Mouse (Mus musculus) heart, embryonic 16.5 days (tissue): ENCODE results near the gene Tnrc18. TPM values are rescaled to one million over a fixed set of nuclear protein-coding genes. Genes with fewer than 3 reads are reported as not detected.

Experiments
- ATAC-seq: fragments of 200-750 bp; cut with Nextera tagmentation; replicated peaks from 2 replicates; pipeline ENCODE4 v1.8.0; 2017; ENCODE audit warnings: moderate number of reproducible peaks; ENCODE audit not compliant: insufficient read depth, low FRiP score; ENCODE audit errors: extremely low read depth
- H3K27ac ChIP-seq: fragments of 300-500 bp; sonication (generic); 2 replicates; pipeline ENCODE4 v1.5.1; 2014; ENCODE audit warnings: mild to moderate bottlenecking, low read length, control low read depth, moderate library complexity
- H3K27me3 ChIP-seq: fragments of 300-500 bp; sonication (generic); 2 replicates; pipeline ENCODE4 v1.6.1; 2014; ENCODE audit warnings: low read length, mixed read lengths; ENCODE audit not compliant: control insufficient read depth, insufficient read depth
- H3K36me3 ChIP-seq: fragments of 300-500 bp; sonication (generic); 2 replicates; pipeline ENCODE4 v1.6.1; 2014; ENCODE audit not compliant: control insufficient read depth, insufficient read depth
- H3K4me1 ChIP-seq: fragments of 300-500 bp; sonication (generic); 2 replicates; pipeline ENCODE4 v1.6.1; 2014; ENCODE audit warnings: low read length, mixed read lengths; ENCODE audit not compliant: control insufficient read depth, insufficient read depth
- H3K4me2 ChIP-seq: fragments of 300-500 bp; sonication (generic); 2 replicates; pipeline ENCODE4 v1.6.1; 2014; ENCODE audit warnings: low read depth, mild to moderate bottlenecking, control low read depth, low read length
- H3K4me3 ChIP-seq: fragments of 300-500 bp; sonication (generic); 2 replicates; pipeline ENCODE4 v1.5.1; 2014; ENCODE audit warnings: mild to moderate bottlenecking, control low read depth, low read length
- H3K9ac ChIP-seq: fragments of 300-500 bp; sonication (generic); 2 replicates; pipeline ENCODE4 v1.6.1; 2014; ENCODE audit warnings: low read length, control low read depth
- H3K9me3 ChIP-seq: fragments of 300-500 bp; sonication (generic); replicated peaks from 2 replicates; pipeline ENCODE4 v1.6.1; 2016; ENCODE audit warnings: low read length; ENCODE audit not compliant: control insufficient read depth
- WGBS: fragments of 180-500 bp; shearing (Covaris S2); extraction: QIAGEN DNeasy Blood & Tissue Kit; methylation state at CpG from one replicate; pipeline ENCODE4 v1.1.7; 2014; 5-methylcytosine and 5-hydroxymethylcytosine counted together
- polyA plus RNA-seq: library from polyadenylated mRNA; unstranded; fragments of >200 nt; fragmentation: Nextera tagmentation; extraction: Ambion mirVana; gene quantifications from 2 replicates; pipeline ENCODE4 v1.2.1, GENCODE M21; 2015

Gene Tnrc18
- polyA plus RNA-seq, 1 experiment from 2014 or later, result 17.6 TPM

- Histone ChIP-seq H3K4me2 (no peak overlapping the region), H3K27ac (no peak overlapping the region), H3K4me3 (no peak overlapping the region), H3K9me3 (no peaks in the 10 kb centered on the region), H3K27me3 (peaks cover 5% of the 10 kb centered on the region; the same call in 1 of the 2 replicates), H3K4me1 (no peaks in the 10 kb centered on the region), H3K9ac (no peak overlapping the region), H3K36me3 (no peaks in the 10 kb centered on the region)
- no peak for ATAC-seq
- 71% methylated on average over 3 of the region's 3 CpGs for WGBS
Measured at GRCm38 (mm10) chr5:142690343-142690742, 127.1 kb downstream of the Tnrc18 start.

GRCm38 (mm10) chr5:142688866-142689265 is 128.6 kb downstream of the Tnrc18 start:
- Histone ChIP-seq H3K9ac (no peak overlapping the region), H3K27me3 (no peaks in the 10 kb centered on the region), H3K4me2 (no peak overlapping the region), H3K4me3 (no peak overlapping the region), H3K4me1 (no peaks in the 10 kb centered on the region), H3K27ac (no peak overlapping the region), H3K9me3 (no peaks in the 10 kb centered on the region), H3K36me3 (no peaks in the 10 kb centered on the region)
- 40% methylated on average over 6 of the region's 6 CpGs for WGBS
- no peak for ATAC-seq

GRCm38 (mm10) chr5:142682529-142682928 is 134.9 kb downstream of the Tnrc18 start:
- no peak overlapping the region for H3K9ac ChIP-seq
- no peak overlapping the region for H3K27ac ChIP-seq
- no peak for ATAC-seq
- no peak overlapping the region for H3K4me2 ChIP-seq
- no peaks in the 10 kb centered on the region; the same call in 1 of the 2 replicates for H3K9me3 ChIP-seq
- no peaks in the 10 kb centered on the region for H3K27me3 ChIP-seq
- 88% methylated on average over 5 of the region's 5 CpGs for WGBS
- no peaks in the 10 kb centered on the region for H3K4me1 ChIP-seq
- H3K36me3 ChIP-seq, result no peaks in the 10 kb centered on the region
- H3K4me3 ChIP-seq, result no peak overlapping the region

DNA sequence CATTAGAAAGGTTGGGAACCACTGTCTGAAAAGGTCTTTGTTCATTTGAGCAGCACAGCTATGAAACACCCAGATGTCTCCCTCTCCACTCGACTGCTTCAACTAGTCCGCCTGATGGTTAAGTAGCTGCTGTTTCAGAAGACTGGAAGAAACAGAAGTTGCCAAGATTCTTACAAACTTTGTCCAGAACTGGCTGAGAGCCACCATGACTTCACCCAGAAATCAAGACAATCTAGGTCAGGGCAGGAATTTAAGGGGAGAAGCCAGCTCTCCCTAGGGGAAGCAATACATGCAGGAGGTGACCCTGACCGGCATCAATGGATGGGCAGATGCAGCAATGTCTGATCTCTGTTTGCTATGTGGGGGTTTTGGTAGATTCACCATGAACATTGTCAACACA is 135.6 kb downstream of the Tnrc18 start:
- no peaks in the 10 kb centered on the region for H3K27me3 ChIP-seq
- 68% methylated on average over 3 of the region's 3 CpGs for WGBS
- no peak overlapping the region for H3K4me2 ChIP-seq
- no peak overlapping the region for H3K27ac ChIP-seq
- H3K4me3 ChIP-seq, result no peak overlapping the region
- no peaks in the 10 kb centered on the region; the same call in 1 of the 2 replicates for H3K9me3 ChIP-seq
- ATAC-seq, result no peak
- H3K36me3 ChIP-seq, result no peaks in the 10 kb centered on the region
- no peaks in the 10 kb centered on the region for H3K4me1 ChIP-seq
- H3K9ac ChIP-seq, result no peak overlapping the region

DNA sequence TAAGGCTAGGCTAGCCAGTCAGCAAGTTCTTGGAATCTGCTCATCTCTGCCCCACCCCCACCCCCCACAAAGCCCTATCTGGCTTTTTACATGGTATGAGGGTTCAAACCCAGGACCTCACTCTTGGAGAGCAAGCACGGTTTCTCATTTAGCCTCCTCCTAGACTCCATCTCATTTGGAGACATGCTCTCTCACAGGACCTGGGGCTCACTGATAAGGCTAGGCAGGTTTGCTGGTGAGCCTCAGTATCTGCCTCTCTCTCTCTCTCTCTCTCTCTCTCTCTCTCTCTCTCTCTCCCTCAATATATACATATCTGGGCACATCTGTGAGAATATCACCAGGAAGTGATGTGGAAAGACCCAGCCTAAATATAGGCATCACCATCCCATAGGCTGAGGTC is 138.4 kb downstream of the Tnrc18 start:
- Histone ChIP-seq H3K4me1 (no peaks in the 10 kb centered on the region), H3K4me3 (no peak overlapping the region), H3K9me3 (no peaks in the 10 kb centered on the region; the same call in 1 of the 2 replicates), H3K27ac (no peak overlapping the region), H3K9ac (no peak overlapping the region), H3K27me3 (no peaks in the 10 kb centered on the region), H3K4me2 (no peak overlapping the region), H3K36me3 (no peaks in the 10 kb centered on the region)
- 74% methylated on average over 1 of the region's 1 CpGs for WGBS
- ATAC-seq, result no peak

DNA sequence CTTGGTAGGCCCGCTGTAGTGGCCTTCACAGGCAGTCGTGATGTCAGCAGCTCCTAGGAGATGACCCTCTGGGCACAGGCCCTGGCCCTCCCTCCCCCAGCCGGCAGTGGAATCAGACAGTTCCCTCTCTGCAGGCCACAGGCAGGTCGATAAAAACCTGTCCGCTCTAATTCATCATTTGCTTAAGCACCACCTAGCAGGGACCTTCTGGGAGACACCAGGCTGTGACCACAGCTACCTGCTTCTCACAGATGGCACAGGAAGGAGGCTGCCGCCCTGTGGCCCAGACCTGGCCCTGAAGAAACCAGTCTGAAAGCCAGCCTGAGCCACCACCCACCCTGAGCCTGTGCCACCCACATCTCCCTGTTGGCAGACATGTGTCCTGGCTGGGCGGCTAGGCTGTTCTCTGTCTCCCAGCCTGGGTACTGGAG is 139.3 kb downstream of the Tnrc18 start:
- ATAC-seq, result no peak
- WGBS, result 57% methylated on average over 7 of the region's 7 CpGs
- no peak overlapping the region for H3K4me3 ChIP-seq
- H3K9ac ChIP-seq, result no peak overlapping the region
- no peaks in the 10 kb centered on the region; the same call in 1 of the 2 replicates for H3K9me3 ChIP-seq
- H3K36me3 ChIP-seq, result no peaks in the 10 kb centered on the region
- no peaks in the 10 kb centered on the region for H3K27me3 ChIP-seq
- H3K27ac ChIP-seq, result no peak overlapping the region
- H3K4me2 ChIP-seq, result no peak overlapping the region
- no peaks in the 10 kb centered on the region for H3K4me1 ChIP-seq

Other genes starting within 250 kb of the Tnrc18 start
- gene Mmd2, start 208.9 kb downstream of the Tnrc18 start, polyA plus RNA-seq, result 0.14 and 0.24 TPM in 2 replicates
- gene Wipi2, start 190.0 kb downstream of the Tnrc18 start, polyA plus RNA-seq, result 27.5 and 29.4 TPM in 2 replicates
- 1.1 and 1.4 TPM in 2 replicates for gene Slc29a4, start 125.2 kb downstream of the Tnrc18 start, polyA plus RNA-seq
- gene Fbxl18, start 77.8 kb upstream of the Tnrc18 start, polyA plus RNA-seq, result 7.5 and 8.3 TPM in 2 replicates
- 5,062 and 5,724 TPM in 2 replicates for gene Actb, start 89.1 kb upstream of the Tnrc18 start, polyA plus RNA-seq
- 115 and 129 TPM in 2 replicates for gene Fscn1, start 142.7 kb upstream of the Tnrc18 start, polyA plus RNA-seq